Mouse (Mus musculus) natural killer cell, adult 2 months (primary cell): ENCODE measurements around the gene C1ql1.
"Not testable (repeated sequence)": the region's sequence is repeated elsewhere in the genome, so short reads cannot be mapped to it uniquely, and the experiment has no call there.

Source experiments
- DNase-seq, 2 experiments: peaks; one replicate each; pipeline ENCODE4 v3.0.0; 2022; ENCODE audit warnings: low spot score in 2 of 2

The C1ql1 gene

GRCm38 (mm10) chr11:102946265-102946991 is at the start of gene C1ql1:
Gene C1ql1, minus strand, starts transcription at chr11:102946688.
- peak; percentile 55 to 67 for DNase-seq

- DNase-seq, result no peak
Measured at GRCm38 (mm10) chr11:102994952-102995351, 48.5 kb upstream of the C1ql1 start.

- no peak for DNase-seq
Measured at GRCm38 (mm10) chr11:102993420-102994029, 47.0 kb upstream of the C1ql1 start.

- peak; percentile 34 to 68 for DNase-seq
Measured at GRCm38 (mm10) chr11:102992940-102993339, 46.5 kb upstream of the C1ql1 start.

GRCm38 (mm10) chr11:102991681-102992080 is 45.2 kb upstream of the C1ql1 start:
- no peak for DNase-seq

GRCm38 (mm10) chr11:102990152-102990663 is 43.7 kb upstream of the C1ql1 start:
- no peak for DNase-seq

- no peak for DNase-seq
Measured at GRCm38 (mm10) chr11:102989641-102990151, 43.2 kb upstream of the C1ql1 start.

- no peak for DNase-seq
Measured at GRCm38 (mm10) chr11:102985160-102985559, 38.7 kb upstream of the C1ql1 start.

- no peak for DNase-seq
Measured at GRCm38 (mm10) chr11:102984615-102985014, 38.1 kb upstream of the C1ql1 start.

- no peak for DNase-seq
Measured at GRCm38 (mm10) chr11:102984086-102984485, 37.6 kb upstream of the C1ql1 start.

GRCm38 (mm10) chr11:102981151-102981890 is 34.8 kb upstream of the C1ql1 start:
- DNase-seq, result no peak

- DNase-seq, result no peak
Measured at GRCm38 (mm10) chr11:102978052-102978666, 31.7 kb upstream of the C1ql1 start.

- not testable (repeated sequence) for DNase-seq
Measured at GRCm38 (mm10) chr11:102975966-102976365, 29.5 kb upstream of the C1ql1 start.

- DNase-seq, result no peak
Measured at GRCm38 (mm10) chr11:102972326-102972725, 25.8 kb upstream of the C1ql1 start.

GRCm38 (mm10) chr11:102971604-102972003 is 25.1 kb upstream of the C1ql1 start:
- DNase-seq, result no peak

- no peak for DNase-seq
Measured at GRCm38 (mm10) chr11:102964547-102965091, 18.1 kb upstream of the C1ql1 start.

GRCm38 (mm10) chr11:102963855-102964546 is 17.5 kb upstream of the C1ql1 start:
- DNase-seq, result no peak

- no peak for DNase-seq
Measured at GRCm38 (mm10) chr11:102963246-102963854, 16.9 kb upstream of the C1ql1 start.

GRCm38 (mm10) chr11:102962861-102963245 is 16.4 kb upstream of the C1ql1 start:
- DNase-seq, result no peak

- no peak for DNase-seq
Measured at GRCm38 (mm10) chr11:102961082-102961481, 14.6 kb upstream of the C1ql1 start.
